Mouse (Mus musculus) liver, adult 2 months (tissue): ENCODE data around the gene Grik3. TPM values are rescaled to one million over a fixed set of nuclear protein-coding genes. Genes with fewer than 3 reads are reported as not detected.

ENCODE experiments used
- DNase-seq: peaks from one replicate; pipeline ENCODE4 v3.0.0-alpha.2; 2011; ENCODE audit warnings: low read depth, low spot score; ENCODE audit errors: extremely low read depth
- H3K27ac ChIP-seq: fragments of 200-500 bp; replicated peaks from 2 replicates; pipeline ENCODE4 v1.5.1; 2012; ENCODE audit warnings: low read depth, mild to moderate bottlenecking, control low read depth, inconsistent platforms, low read length; ENCODE audit not compliant: insufficient read depth
- H3K27me3 ChIP-seq: fragments of 200-500 bp; 2 replicates; pipeline ENCODE4 v1.6.1; 2012; ENCODE audit warnings: mild to moderate bottlenecking, moderate library complexity, low read length, inconsistent platforms; ENCODE audit not compliant: control insufficient read depth, insufficient read depth
- H3K36me3 ChIP-seq: fragments of 200-500 bp; 2 replicates; pipeline ENCODE4 v1.6.1; 2012; ENCODE audit warnings: low read length, inconsistent platforms; ENCODE audit not compliant: control insufficient read depth, insufficient read depth
- H3K4me1 ChIP-seq: fragments of 200-500 bp; 2 replicates; pipeline ENCODE4 v1.6.1; 2011; ENCODE audit warnings: low read length; ENCODE audit not compliant: control insufficient read depth, insufficient read depth
- H3K4me3 ChIP-seq: fragments of 200-500 bp; 2 replicates; pipeline ENCODE4 v1.5.1; 2011; ENCODE audit warnings: low read depth, mild to moderate bottlenecking, control low read depth, low read length, moderate library complexity; ENCODE audit not compliant: insufficient read depth
- H3K79me2 ChIP-seq: fragments of 200-500 bp; 2 replicates; pipeline ENCODE4 v1.6.1; 2012; ENCODE audit warnings: inconsistent platforms, mild to moderate bottlenecking, low read length, moderate library complexity; ENCODE audit not compliant: control insufficient read depth, insufficient read depth
- H3K9ac ChIP-seq: fragments of 200-500 bp; 2 replicates; pipeline ENCODE4 v1.6.1; 2012; ENCODE audit warnings: low read depth, mild to moderate bottlenecking, control low read depth, inconsistent platforms, low read length
- CTCF ChIP-seq: fragments of 200-500 bp; IDR thresholded peaks from 2 replicates; pipeline ENCODE4 v1.5.1; 2011; ENCODE audit warnings: low read depth, low read length, control low read depth
- POLR2A ChIP-seq: fragments of 200-500 bp; IDR thresholded peaks from 2 replicates; pipeline ENCODE4 v1.6.1; 2011; ENCODE audit warnings: low read length, control low read depth; ENCODE audit not compliant: insufficient read depth; ENCODE audit errors: extremely low read depth
- WGBS: fragments of 180-500 bp; shearing (Covaris S2); methylation state at CpG from one replicate; pipeline ENCODE4 v1.1.7; 2018; 5-methylcytosine and 5-hydroxymethylcytosine counted together
- polyA plus RNA-seq: library from polyadenylated mRNA; depleted of rRNA; stranded (reverse); fragments of >200 nt; gene quantifications from 2 replicates; pipeline ENCODE4 v1.2.3, GENCODE M21; 2012
- total RNA-seq: library from RNA; depleted of rRNA; stranded (reverse); fragments of >200 nt; gene quantifications from 2 replicates; pipeline ENCODE4 v1.2.3, GENCODE M21; 2014

The Grik3 gene
- total and polyA plus RNA-seq, 2 experiments, result 0.04 TPM; not detected in 1

GRCm38 (mm10) chr4:125556405-125557308 lies 66.2 kb downstream of the Grik3 start:
- WGBS, result 82% methylated on average over 14 of the region's 14 CpGs
- TF ChIP-seq CTCF, result no peak
- no peak for TF ChIP-seq POLR2A
- no peak overlapping the region for H3K9ac ChIP-seq
- H3K36me3 ChIP-seq, result no peaks in the 10 kb centered on the region
- H3K79me2 ChIP-seq, result no peaks in the 10 kb centered on the region
- H3K27ac ChIP-seq, result no peak overlapping the region
- DNase-seq, result no peak
- no peak overlapping the region for H3K4me3 ChIP-seq
- H3K4me1 ChIP-seq, result no peaks in the 10 kb centered on the region
- H3K27me3 ChIP-seq, result no peaks in the 10 kb centered on the region; the same call in 1 of the 2 replicates

- no peak for TF ChIP-seq POLR2A
- no peak for TF ChIP-seq CTCF
- Histone ChIP-seq H3K9ac (no peak overlapping the region), H3K36me3 (no peaks in the 10 kb centered on the region), H3K79me2 (no peaks in the 10 kb centered on the region), H3K4me3 (no peak overlapping the region), H3K4me1 (no peaks in the 10 kb centered on the region), H3K27me3 (no peaks in the 10 kb centered on the region), H3K27ac (no peak overlapping the region)
- WGBS, result 83% methylated on average over 5 of the region's 5 CpGs
- DNase-seq, result no peak
Observed at GRCm38 (mm10) chr4:125559564-125559963, 69.1 kb downstream of the Grik3 start.

- no peak overlapping the region for H3K27ac ChIP-seq
- 55% methylated on average over 2 of the region's 2 CpGs for WGBS
Observed at GRCm38 (mm10) chr4:125560806-125561205, 70.3 kb downstream of the Grik3 start.

DNA sequence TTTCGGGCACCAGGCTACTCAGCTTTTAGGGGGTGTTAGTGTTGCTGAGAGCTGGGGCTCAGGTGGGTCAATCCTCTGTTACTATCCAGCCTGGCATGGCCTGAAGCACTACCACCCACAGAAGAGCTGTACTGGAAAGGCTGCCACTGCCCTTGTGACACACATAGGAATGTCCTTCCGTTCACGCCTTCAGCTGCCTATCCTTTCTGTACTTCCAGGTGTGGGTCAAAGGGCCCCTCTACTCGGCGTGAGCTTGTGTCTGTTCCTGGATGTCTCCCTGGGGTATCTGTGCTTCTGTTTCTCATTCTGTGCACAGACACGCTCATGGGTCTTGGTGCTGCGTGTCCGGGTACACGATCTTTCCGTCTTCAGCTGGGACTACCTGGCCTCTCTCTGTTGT lies 73.1 kb downstream of the Grik3 start:
- H3K27me3 ChIP-seq, result no peaks in the 10 kb centered on the region
- H3K4me1 ChIP-seq, result no peaks in the 10 kb centered on the region
- no peaks in the 10 kb centered on the region for H3K36me3 ChIP-seq
- no peak for DNase-seq
- WGBS, result 81% methylated on average over 10 of the region's 10 CpGs
- no peaks in the 10 kb centered on the region for H3K79me2 ChIP-seq
- no peak overlapping the region for H3K9ac ChIP-seq
- no peak overlapping the region for H3K4me3 ChIP-seq
- TF ChIP-seq CTCF, result no peak
- no peak for TF ChIP-seq POLR2A
- H3K27ac ChIP-seq, result no peak overlapping the region

More at GRCm38 (mm10) chr4:125560806-125561205, 70.3 kb downstream of the Grik3 start:
- no peaks in the 10 kb centered on the region for H3K27me3 ChIP-seq
- H3K36me3 ChIP-seq, result no peaks in the 10 kb centered on the region
- no peaks in the 10 kb centered on the region for H3K79me2 ChIP-seq
- TF ChIP-seq POLR2A, result no peak
- TF ChIP-seq CTCF, result no peak
- no peak for DNase-seq
- H3K4me1 ChIP-seq, result no peaks in the 10 kb centered on the region
- no peak overlapping the region for H3K4me3 ChIP-seq
- no peak overlapping the region for H3K9ac ChIP-seq

GRCm38 (mm10) chr4:125564008-125564710 lies 73.7 kb downstream of the Grik3 start:
- Histone ChIP-seq H3K27ac (no peak overlapping the region), H3K4me1 (no peaks in the 10 kb centered on the region), H3K36me3 (no peaks in the 10 kb centered on the region), H3K9ac (no peak overlapping the region), H3K4me3 (no peak overlapping the region), H3K27me3 (no peaks in the 10 kb centered on the region), H3K79me2 (no peaks in the 10 kb centered on the region)
- 65% methylated on average over 17 of the region's 17 CpGs for WGBS
- TF ChIP-seq POLR2A, result no peak
- no peak for TF ChIP-seq CTCF
- DNase-seq, result peak; percentile 18

- WGBS, result 55% methylated on average over 8 of the region's 8 CpGs
- H3K36me3 ChIP-seq, result no peaks in the 10 kb centered on the region
Observed at GRCm38 (mm10) chr4:125565711-125566439, 75.4 kb downstream of the Grik3 start.

More at GRCm38 (mm10) chr4:125565711-125566439, 75.4 kb downstream of the Grik3 start:
- Histone ChIP-seq H3K9ac (no peak overlapping the region), H3K27ac (no peak overlapping the region), H3K4me1 (no peaks in the 10 kb centered on the region), H3K79me2 (no peaks in the 10 kb centered on the region), H3K4me3 (no peak overlapping the region), H3K27me3 (no peaks in the 10 kb centered on the region)
- DNase-seq, result no peak
- 0 out of 2 replicates have a peak, but pooled peaks have one; percentile 2 for TF ChIP-seq CTCF
- TF ChIP-seq POLR2A, result no peak
